Mouse (Mus musculus) thymus, adult 18-20 months (tissue): ENCODE results near the gene Ptprs.

Experiments used
- DNase-seq, 2 experiments: peaks; one replicate each; pipeline ENCODE4 v3.0.0; 2022; ENCODE audit warnings: mixed read lengths in 2 of 2

Gene Ptprs

DNA sequence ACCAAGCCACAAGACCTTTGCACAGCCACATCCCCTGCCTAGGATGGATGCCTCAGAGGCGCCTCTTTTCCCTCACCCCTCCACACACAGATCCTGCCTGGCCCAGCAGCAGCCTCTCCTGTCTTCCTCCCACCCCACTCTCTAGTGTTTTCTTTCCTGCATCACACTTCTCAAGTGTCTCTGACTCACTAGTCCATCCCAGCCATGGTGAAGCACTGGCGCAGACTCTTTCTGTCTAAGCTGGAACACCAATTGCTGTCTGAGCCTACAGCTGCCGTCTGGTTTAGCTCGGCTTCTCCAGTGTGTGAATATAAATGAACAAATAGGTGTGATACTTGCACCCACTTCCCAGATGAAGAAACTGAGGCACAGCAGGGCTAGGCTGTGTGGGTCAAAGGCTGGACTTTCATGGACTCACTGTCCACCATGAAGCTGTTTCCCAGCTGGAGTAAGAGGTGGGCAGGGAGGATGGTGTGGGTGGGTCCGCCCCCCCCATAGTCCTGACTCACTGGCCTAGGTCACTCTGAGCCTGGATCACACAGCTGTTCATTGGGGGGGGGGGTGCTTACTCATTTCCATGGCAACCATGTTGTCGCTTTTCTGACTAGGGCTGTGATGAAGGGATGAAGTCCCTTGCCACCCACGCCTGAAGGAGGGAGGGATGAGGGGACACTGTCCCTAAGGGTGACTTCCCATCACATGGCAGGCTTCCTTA, 14.3 kb upstream of the Ptprs start:
- no peak for DNase-seq

DNA sequence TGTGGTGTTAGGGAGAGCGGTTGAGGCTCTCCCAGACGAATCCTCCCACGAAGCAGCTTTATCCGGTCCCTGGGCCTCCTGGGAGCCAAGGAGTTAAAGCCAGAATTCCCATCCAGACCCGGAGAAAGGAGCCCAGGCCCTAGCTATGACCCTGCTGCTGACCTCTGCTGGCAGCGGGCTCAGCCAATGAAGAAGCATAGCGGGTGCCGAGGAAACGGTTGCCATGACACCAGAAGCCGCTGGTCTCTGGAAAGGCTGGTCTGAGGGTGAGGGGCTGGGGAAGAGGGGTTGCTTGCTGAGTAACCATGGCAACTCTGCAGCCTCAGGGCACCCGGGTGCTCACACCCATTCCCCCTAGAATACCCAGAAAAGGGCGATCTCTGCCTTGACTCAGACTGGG, 11.7 kb upstream of the Ptprs start:
- DNase-seq = no peak

GRCm38 (mm10) chr17:56487441-56487888, 11.2 kb upstream of the Ptprs start:
- no peak for DNase-seq

GRCm38 (mm10) chr17:56485926-56486325, 9.6 kb upstream of the Ptprs start:
- no peak for DNase-seq

GRCm38 (mm10) chr17:56485118-56485517, 8.8 kb upstream of the Ptprs start:
- DNase-seq = no peak

DNA sequence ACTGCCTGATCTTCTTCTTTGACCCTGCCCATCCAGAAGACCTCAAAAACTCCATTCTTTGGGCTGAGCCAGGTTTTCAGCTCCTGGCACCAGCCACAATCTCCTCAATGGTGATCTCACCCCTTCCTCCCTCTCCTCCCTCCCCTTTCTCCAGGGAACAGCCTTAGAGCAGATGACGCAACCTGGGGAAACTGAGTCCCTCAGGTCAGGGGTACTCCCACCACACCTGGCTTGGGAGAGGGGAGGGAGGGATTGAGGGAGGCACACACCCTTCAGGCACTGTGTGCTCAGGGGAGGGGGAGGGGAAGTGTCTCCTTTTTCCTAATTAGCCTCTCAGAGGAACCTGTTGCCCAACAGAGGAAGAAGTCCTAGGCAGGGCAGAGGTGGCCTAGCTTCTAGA, 6.4 kb upstream of the Ptprs start:
- no peak for DNase-seq

- peak in 1 of 2 experiments; percentile 51 for DNase-seq
Observed at GRCm38 (mm10) chr17:56479358-56479757, 3.1 kb upstream of the Ptprs start.

- DNase-seq = no peak
Observed at GRCm38 (mm10) chr17:56478191-56478611, 1.9 kb upstream of the Ptprs start.

GRCm38 (mm10) chr17:56477191-56477818, 1.0 kb upstream of the Ptprs start:
- no peak for DNase-seq

- peak; percentile 45 to 51 for DNase-seq
Observed at GRCm38 (mm10) chr17:56475584-56476401, 490 bp downstream of the Ptprs start.

- no peak for DNase-seq
Observed at GRCm38 (mm10) chr17:56474831-56475581, 1.3 kb downstream of the Ptprs start.

GRCm38 (mm10) chr17:56474311-56474830, 1.9 kb downstream of the Ptprs start:
- no peak for DNase-seq

- DNase-seq = no peak
Observed at GRCm38 (mm10) chr17:56473611-56473905, 2.7 kb downstream of the Ptprs start.

GRCm38 (mm10) chr17:56472733-56473610, 3.3 kb downstream of the Ptprs start:
- DNase-seq = peak; percentile 51 to 54

GRCm38 (mm10) chr17:56472121-56472520, 4.2 kb downstream of the Ptprs start:
- no peak for DNase-seq

- DNase-seq = no peak
Observed at GRCm38 (mm10) chr17:56471136-56471535, 5.1 kb downstream of the Ptprs start.

DNA sequence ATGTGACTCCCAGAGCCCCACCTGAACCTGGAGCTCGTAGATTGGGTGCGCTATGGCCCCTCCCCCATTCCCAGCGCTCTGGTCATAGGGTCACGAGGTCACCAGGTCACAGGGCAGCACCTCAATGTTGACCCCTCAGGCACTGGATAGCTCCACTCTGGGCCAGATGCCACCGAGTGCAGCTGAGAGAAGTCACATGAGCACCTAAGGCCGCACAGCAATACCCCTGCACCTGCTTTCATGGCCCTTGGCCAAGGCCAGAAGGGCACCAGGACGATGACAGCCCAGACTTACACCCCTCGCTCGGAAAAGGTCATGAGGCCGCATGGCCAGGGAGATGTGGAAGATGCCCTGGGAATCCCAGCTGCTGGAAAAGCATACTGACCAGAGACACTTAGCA, 5.7 kb downstream of the Ptprs start:
- DNase-seq = no peak

- no peak for DNase-seq
Observed at GRCm38 (mm10) chr17:56470001-56470436, 6.3 kb downstream of the Ptprs start.

DNA sequence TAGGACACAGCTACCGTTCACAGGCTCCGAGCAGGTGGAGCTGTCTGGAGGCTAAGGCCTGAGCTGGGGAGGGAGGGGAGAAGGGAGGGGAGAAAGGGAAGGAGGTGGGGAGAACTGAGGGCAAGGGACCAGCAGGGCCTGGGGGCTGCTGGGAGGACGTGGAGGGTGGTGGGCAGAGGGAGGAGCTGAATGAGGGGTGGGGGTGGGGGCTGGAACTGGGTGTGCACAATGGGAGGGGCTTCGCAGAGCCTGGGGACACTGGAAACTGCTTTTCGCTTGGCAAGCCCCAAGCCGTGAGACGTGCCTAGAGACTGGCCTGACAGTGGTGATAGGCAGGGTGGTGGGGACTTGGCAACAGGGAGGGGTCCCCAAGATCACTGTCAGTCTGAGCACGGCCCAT, 7.0 kb downstream of the Ptprs start:
- DNase-seq = no peak

- no peak for DNase-seq
Observed at GRCm38 (mm10) chr17:56468870-56469269, 7.4 kb downstream of the Ptprs start.

- no peak for DNase-seq
Observed at GRCm38 (mm10) chr17:56468380-56468779, 7.9 kb downstream of the Ptprs start.

- DNase-seq = no peak
Observed at GRCm38 (mm10) chr17:56467456-56467884, 8.8 kb downstream of the Ptprs start.
